Mouse (Mus musculus) layer of hippocampus, postnatal 25 days (tissue): ENCODE data around the gene Tpcn1. TPM values are rescaled to one million over a fixed set of nuclear protein-coding genes. Genes with fewer than 3 reads are reported as not detected.

Experiments used
- DNase-seq, 2 experiments: peaks; one replicate each; pipeline ENCODE4 v3.0.0; 2022; ENCODE audit warnings: mixed read lengths in 2 of 2, low spot score in 1 of 2; ENCODE audit errors: extremely low spot score in 1 of 2
- total RNA-seq, 2 experiments: library from RNA; stranded (reverse); gene quantifications; 2 replicates each; pipeline ENCODE4 v1.2.3; 2021

Tpcn1 gene
- total RNA-seq, 2 experiments from 2014 or later = 31.0 to 39.9 TPM

DNA sequence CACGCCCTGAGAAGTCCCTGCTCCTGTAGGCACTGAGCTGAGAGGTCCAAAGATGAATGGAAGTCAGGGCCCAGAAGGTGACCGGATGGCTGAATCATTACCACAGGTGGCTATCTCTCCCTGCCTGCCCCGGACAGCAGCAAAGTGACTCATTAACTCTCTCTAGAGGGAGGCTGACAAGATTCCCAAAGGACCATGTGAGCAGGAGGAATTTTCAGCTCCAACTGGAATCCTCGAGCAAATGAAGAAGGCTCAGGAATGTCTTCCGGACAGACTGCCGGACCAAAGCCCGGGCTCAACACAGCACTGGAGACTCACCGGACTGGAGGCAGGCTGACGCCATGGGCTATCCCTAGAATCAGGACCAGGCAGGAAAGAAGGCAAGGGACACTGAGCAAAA, 6.5 kb downstream of the Tpcn1 start:
- no peak for DNase-seq

GRCm38 (mm10) chr5:120579898-120580626, 8.4 kb downstream of the Tpcn1 start:
- DNase-seq = no peak

DNA sequence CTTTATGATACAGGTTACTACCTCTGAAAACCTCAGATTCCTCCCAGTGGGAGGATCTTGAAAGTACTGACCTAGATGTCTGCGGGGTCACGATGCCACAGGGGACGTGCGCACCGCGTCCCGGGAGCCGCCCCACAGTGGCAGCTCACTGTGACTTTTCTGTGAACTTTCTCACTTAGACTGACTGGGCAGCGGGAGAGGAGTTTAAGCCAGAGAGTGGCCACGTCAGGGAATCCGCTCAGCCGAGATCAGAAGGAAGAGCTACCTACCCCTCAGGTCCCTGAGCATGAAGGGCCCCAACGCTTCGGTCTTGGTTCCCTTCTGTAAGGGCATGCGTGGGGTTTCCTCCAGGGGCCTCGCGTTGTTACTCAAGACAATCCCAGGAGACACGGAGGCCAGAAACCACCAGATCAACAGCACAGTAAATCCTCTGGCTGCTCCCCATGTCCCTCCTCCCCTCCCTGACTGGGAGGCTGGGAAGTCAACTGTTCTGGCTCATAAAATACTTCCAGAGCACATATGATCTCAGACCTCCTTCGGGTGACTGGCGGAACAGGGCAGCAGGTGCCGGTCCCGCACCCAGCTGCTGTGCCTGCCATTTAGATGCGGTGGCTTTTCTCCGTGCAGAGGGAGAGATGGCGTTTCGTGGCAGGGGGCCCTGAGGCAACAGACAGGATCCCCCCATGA, 9.1 kb downstream of the Tpcn1 start:
- no peak for DNase-seq

DNA sequence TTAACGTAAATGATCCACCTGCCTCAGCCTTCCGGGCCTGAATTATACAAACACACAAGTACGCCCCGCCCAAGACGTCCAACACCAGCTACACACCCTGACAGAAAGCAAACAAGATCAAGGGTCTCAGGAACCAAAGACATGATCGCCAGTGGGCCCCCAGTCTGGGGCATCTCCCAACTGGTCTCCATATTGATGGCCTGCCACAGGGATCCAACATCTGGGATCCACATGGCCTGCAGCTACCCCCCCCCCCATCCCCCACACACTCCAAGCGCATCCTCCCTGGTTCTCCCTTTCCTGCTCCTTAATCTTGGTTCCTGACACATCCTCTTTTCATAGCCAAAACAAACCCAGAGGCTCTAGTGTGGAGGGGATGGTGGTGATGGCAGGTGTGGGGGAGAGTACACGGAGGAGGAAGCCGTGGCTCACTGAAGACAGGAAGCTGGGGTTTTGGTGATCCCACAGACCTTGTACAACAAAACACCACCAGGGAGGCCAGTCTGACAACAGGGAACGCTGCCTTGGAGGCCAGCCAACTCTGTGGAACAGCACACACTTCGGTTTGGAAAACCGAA, 9.9 kb downstream of the Tpcn1 start:
- DNase-seq = no peak

DNA sequence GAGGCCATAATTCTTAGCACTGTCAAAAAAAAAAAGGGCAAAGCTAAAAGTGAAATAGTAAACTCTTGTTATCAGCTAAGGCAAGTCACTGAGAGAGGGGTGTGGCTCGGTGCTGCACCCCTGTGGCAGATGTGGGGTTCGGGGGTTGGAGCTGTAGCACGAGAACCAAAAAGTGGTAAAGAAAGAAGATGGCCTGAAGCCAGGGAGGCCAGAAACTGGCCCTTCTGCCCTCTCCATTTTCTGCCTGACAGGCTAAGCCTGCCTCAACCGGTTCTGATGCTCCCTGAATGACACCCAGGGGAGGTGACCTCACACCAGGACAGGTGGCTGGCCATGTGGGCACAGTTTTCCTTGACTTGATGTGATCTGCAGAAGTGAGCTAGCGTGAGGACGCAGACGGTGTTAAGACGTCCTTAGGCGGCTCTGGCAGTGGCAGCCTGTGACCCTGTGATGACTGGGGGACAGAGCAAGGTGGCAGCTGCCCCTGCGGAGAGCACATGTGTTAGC, 10.5 kb downstream of the Tpcn1 start:
- no peak for DNase-seq

GRCm38 (mm10) chr5:120576781-120577301, 11.6 kb downstream of the Tpcn1 start:
- DNase-seq = no peak

- DNase-seq = no peak
Measured at GRCm38 (mm10) chr5:120574469-120575063, 13.9 kb downstream of the Tpcn1 start.

GRCm38 (mm10) chr5:120571056-120571740, 17.3 kb downstream of the Tpcn1 start:
- DNase-seq = no peak

GRCm38 (mm10) chr5:120570289-120570897, 18.1 kb downstream of the Tpcn1 start:
- no peak for DNase-seq

DNA sequence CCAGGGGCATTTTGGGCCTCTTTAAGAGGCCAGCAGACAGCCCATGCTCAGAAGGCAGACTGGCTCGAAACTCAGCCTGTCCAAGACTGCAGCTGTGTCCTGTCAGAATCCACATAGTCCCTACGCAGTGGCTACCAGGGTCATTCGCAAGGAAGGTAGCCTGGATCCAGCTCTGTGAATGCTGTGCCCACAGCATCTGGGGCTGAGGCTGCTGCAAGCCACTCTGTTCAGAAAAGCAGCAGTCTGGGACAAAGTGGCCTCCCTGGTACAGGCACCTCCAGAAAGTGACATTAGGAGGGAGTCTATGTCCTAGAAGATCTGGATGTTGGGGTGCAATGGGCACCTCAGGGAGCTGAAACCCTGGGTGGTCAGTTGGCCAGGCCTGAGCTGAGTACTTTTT, 18.7 kb downstream of the Tpcn1 start:
- no peak for DNase-seq

- DNase-seq = no peak
Measured at GRCm38 (mm10) chr5:120568964-120569363, 19.5 kb downstream of the Tpcn1 start.

DNA sequence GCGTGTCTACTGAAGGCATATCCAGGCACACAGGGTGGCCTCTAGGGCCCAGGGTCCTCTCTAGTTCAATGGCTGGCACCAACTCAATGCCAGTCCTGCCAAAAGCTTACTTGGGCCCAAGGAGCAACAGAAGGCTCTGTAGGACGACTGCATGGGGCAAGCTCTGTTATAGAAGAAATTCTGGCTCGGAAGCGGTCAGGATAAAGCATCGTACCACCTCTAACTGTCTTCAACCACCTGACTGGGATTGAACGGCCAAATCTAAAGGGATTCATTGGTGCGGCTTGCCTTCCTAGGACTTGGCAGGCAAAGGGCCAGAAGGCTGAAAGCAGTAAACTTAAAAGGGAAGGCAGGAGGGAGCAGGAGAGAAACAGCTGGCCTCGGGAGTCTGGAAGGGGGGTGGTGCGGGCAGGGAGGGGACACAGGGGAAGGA, 20.1 kb downstream of the Tpcn1 start:
- no peak for DNase-seq

DNA sequence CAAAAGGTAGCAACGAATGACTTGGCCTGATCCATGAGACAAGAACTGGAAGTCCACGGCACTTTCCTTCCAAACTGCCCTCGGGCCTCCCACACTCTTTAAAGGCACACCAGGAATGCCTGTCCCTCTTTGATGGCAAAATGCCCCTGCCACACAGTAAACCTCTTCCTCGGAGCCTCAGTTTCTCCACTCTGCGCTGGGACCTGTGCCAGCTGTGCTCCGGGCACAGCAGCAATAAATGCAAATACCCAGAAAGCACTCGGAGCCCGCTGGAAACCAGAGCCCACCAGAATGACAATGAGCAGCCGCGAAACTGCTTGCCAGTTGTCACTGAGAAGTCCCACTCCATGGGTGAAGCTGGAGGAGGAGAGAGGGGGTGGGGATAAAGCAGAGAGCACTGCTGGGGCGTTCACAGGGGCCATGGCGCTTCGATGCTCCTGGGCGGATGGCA, 20.7 kb downstream of the Tpcn1 start:
- no peak for DNase-seq

DNA sequence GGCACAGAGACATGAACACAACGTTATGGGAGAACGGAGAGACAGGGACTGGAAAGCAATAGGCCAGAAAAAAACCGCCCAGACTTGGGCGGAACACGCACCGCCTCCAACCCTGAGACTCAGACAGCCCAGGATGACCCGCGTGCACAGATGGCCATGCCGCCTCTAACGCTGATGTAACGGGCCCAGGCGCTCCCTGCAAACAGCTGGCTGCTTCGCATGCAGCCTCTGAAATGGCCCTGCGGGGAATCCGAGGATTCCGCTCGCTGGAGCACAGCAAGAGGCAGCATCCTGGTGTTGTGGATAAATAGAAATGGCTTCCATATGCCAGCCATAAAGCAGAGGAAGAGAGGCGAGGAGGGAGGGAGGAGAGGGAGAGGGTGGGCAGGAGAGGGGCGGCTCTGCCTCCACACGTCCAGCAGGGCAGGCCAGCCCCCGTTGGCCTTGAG, 21.2 kb downstream of the Tpcn1 start:
- no peak for DNase-seq

DNA sequence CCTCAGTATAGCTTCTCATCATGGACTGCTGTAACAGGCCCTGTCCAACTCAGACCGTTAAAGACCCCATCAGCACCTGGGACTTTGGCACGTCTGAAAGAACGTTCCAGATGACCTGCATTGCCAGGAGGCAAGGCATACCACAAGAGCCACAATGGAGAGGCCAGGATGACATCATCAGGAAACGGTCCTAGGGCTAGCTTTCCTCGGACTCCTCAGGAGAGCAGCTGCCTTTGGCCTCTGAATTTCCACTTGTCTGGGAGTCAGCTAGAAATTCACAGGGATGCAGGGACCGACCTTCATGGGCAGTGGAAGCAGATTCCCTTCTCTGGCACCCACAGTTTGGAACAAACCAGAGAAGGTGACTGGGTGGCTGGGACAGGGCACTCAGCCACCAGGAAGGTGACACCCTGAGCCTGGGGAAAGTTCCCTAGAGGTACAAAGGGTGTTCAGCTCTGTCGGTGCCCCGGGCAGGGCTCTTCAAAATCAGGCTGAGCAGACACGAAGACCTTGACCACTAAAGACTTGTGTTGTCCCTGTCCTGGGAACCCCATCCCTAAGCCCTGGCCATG, 21.7 kb downstream of the Tpcn1 start:
- no peak for DNase-seq

DNA sequence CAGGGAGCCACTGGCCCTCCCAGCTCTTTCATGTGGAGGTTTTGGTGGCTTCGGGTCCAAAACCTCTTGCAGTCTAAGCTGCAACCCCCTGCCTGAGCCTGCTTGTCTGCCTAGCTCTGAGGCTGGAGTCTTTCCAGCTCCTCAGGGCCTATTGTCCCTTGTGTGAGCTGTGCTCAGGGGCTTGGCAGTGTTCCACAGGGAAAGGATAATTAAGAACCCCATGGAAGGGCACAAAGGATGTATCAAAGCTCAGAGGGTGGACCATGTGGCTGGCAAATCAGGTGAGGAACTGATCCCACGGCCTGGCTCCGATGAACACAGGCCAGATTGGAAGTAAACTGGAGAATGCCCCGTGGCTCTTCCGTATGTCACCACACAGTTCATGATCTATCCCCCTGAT, 22.4 kb downstream of the Tpcn1 start:
- peak in 1 of 2 experiments; percentile 32 for DNase-seq

DNA sequence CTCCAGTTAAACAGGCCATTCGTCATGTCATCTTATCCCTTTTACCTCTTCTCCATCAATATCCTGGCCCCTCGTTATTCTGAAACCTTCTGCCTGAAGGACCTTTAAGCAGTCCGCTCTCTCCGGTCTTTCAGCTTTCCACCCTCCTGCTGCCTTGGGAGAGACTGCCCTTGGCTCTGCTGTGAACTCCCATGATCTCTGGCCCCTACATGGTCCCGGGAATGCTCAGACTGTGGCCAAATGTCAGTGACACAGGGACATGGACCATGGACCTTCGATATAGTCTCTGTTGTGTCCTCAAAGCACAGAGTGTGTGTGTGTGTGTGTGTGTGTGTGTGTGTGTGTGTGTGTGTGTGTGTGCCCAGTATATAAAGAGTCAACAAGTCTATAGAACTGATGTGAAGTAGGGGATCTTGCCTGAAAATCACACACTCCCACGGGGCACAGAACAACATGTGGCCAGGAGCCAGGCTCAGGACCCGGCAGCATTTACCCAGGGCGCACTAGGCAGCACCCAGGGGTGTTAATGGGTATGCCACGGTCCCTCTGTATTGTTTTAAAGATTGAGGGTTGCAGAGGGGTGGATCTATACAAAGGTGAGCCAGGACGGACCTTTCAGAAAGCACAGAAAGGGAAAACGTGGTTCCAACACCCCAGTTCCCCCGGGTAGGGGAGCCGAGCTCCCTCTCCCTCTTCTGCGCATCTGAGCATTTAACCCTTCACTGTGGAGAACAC, 23.1 kb downstream of the Tpcn1 start:
- DNase-seq = no peak

GRCm38 (mm10) chr5:120563914-120564311, 24.6 kb downstream of the Tpcn1 start:
- DNase-seq = no peak
